Mouse (Mus musculus): ENCODE data around the gene Gm28051.

- TF ChIP-seq CTCF (IDR thresholded peaks at IDR 0.05; ENCODE audit: borderline replicate concordance, control insufficient read depth, extremely low read depth, insufficient read depth, low read length, poor library complexity) (no peak), POLR2A (IDR thresholded peaks at IDR 0.05; ENCODE audit: control insufficient read depth, extremely low read depth, insufficient read depth, low read length, poor library complexity) (no peak)
Observed at GRCm38 (mm10) chr12:102696635-102697354, 60.8 kb downstream of the Gm28051 start.

All from thymus, adult 2 months (tissue).